Mouse (Mus musculus): ENCODE data around the gene Ikzf3. TPM values are rescaled to one million over a fixed set of nuclear protein-coding genes. Genes with fewer than 3 reads are reported as not detected.

The Ikzf3 gene
- polyA plus RNA-seq, 1 experiment from 2014 or later: 0.08 TPM

- Histone ChIP-seq H3K9ac (ENCODE audit: low read length) (no peak overlapping the region), H3K9me3 (ENCODE audit: control insufficient read depth, low read length) (no peaks in the 10 kb centered on the region), H3K4me2 (ENCODE audit: low read depth, low read length, severe bottlenecking) (no peak overlapping the region), H3K27ac (ENCODE audit: low read depth, low read length) (no peak overlapping the region), H3K36me3 (ENCODE audit: control insufficient read depth, insufficient read depth, low read length) (no peaks in the 10 kb centered on the region; the same call in 1 of the 2 replicates), H3K27me3 (ENCODE audit: control insufficient read depth, insufficient read depth, low read length) (no peaks in the 10 kb centered on the region), H3K4me1 (replicated peaks; ENCODE audit: control insufficient read depth, insufficient read depth, low read length) (peaks cover 1% of the 10 kb centered on the region; the same call in 1 of the 2 replicates), H3K4me3 (ENCODE audit: low read depth, low read length) (no peak overlapping the region)
- ATAC-seq (replicated peaks; ENCODE audit: low FRiP score) (no peak), DNase-seq (ENCODE audit: low spot score) (no peak)
- 70% methylated on average over 16 of the region's 16 CpGs for WGBS
Observed at GRCm38 (mm10) chr11:98580301-98581121, 34.7 kb upstream of the Ikzf3 start.

- ATAC-seq (replicated peaks; ENCODE audit: low FRiP score) (no peak), DNase-seq (ENCODE audit: low spot score) (no peak)
- Histone ChIP-seq H3K27ac (ENCODE audit: low read depth, low read length) (no peak overlapping the region), H3K36me3 (ENCODE audit: control insufficient read depth, insufficient read depth, low read length) (no peaks in the 10 kb centered on the region; the same call in 1 of the 2 replicates), H3K9me3 (ENCODE audit: control insufficient read depth, low read length) (no peaks in the 10 kb centered on the region), H3K4me2 (ENCODE audit: low read depth, low read length, severe bottlenecking) (no peak overlapping the region), H3K4me1 (replicated peaks; ENCODE audit: control insufficient read depth, insufficient read depth, low read length) (no peaks in the 10 kb centered on the region), H3K4me3 (ENCODE audit: low read depth, low read length) (no peak overlapping the region), H3K9ac (ENCODE audit: low read length) (no peak overlapping the region), H3K27me3 (ENCODE audit: control insufficient read depth, insufficient read depth, low read length) (no peaks in the 10 kb centered on the region)
- 87% methylated on average over 5 of the region's 5 CpGs for WGBS
Observed at GRCm38 (mm10) chr11:98577776-98578175, 31.9 kb upstream of the Ikzf3 start.

- Histone ChIP-seq H3K27me3 (ENCODE audit: control insufficient read depth, insufficient read depth, low read length) (no peaks in the 10 kb centered on the region), H3K4me3 (ENCODE audit: low read depth, low read length) (no peak overlapping the region), H3K4me1 (replicated peaks; ENCODE audit: control insufficient read depth, insufficient read depth, low read length) (no peaks in the 10 kb centered on the region), H3K36me3 (ENCODE audit: control insufficient read depth, insufficient read depth, low read length) (no peaks in the 10 kb centered on the region), H3K9me3 (ENCODE audit: control insufficient read depth, low read length) (no peaks in the 10 kb centered on the region), H3K27ac (ENCODE audit: low read depth, low read length) (no peak overlapping the region), H3K4me2 (ENCODE audit: low read depth, low read length, severe bottlenecking) (no peak overlapping the region), H3K9ac (ENCODE audit: low read length) (no peak overlapping the region)
- 80% methylated on average over 6 of the region's 6 CpGs for WGBS
- DNase-seq (ENCODE audit: low spot score) (no peak), ATAC-seq (replicated peaks; ENCODE audit: low FRiP score) (no peak)
Observed at GRCm38 (mm10) chr11:98569461-98569860, 23.6 kb upstream of the Ikzf3 start.

- Histone ChIP-seq H3K9ac (ENCODE audit: low read length) (no peak overlapping the region), H3K4me1 (replicated peaks; ENCODE audit: control insufficient read depth, insufficient read depth, low read length) (no peaks in the 10 kb centered on the region), H3K9me3 (ENCODE audit: control insufficient read depth, low read length) (no peaks in the 10 kb centered on the region), H3K4me3 (ENCODE audit: low read depth, low read length) (no peak overlapping the region), H3K27me3 (ENCODE audit: control insufficient read depth, insufficient read depth, low read length) (no peaks in the 10 kb centered on the region), H3K27ac (ENCODE audit: low read depth, low read length) (no peak overlapping the region), H3K36me3 (ENCODE audit: control insufficient read depth, insufficient read depth, low read length) (no peaks in the 10 kb centered on the region), H3K4me2 (ENCODE audit: low read depth, low read length, severe bottlenecking) (no peak overlapping the region)
- no peak for ATAC-seq (replicated peaks; ENCODE audit: low FRiP score)
- no peak for DNase-seq (ENCODE audit: low spot score)
- 90% methylated on average over 8 of the region's 8 CpGs for WGBS
Observed at GRCm38 (mm10) chr11:98568326-98568725, 22.5 kb upstream of the Ikzf3 start.

GRCm38 (mm10) chr11:98563921-98564414 is 18.1 kb upstream of the Ikzf3 start:
- no peak overlapping the region for H3K4me2 ChIP-seq (ENCODE audit: low read depth, low read length, severe bottlenecking)
- H3K9me3 ChIP-seq (ENCODE audit: control insufficient read depth, low read length): no peaks in the 10 kb centered on the region
- no peaks in the 10 kb centered on the region for H3K27me3 ChIP-seq (ENCODE audit: control insufficient read depth, insufficient read depth, low read length)
- WGBS: 75% methylated on average over 13 of the region's 13 CpGs
- no peaks in the 10 kb centered on the region for H3K36me3 ChIP-seq (ENCODE audit: control insufficient read depth, insufficient read depth, low read length)
- H3K27ac ChIP-seq (ENCODE audit: low read depth, low read length): no peak overlapping the region
- H3K4me3 ChIP-seq (ENCODE audit: low read depth, low read length): no peak overlapping the region
- no peak for ATAC-seq (replicated peaks; ENCODE audit: low FRiP score)
- no peak for DNase-seq (ENCODE audit: low spot score)
- no peaks in the 10 kb centered on the region; the same call in 1 of the 2 replicates for H3K4me1 ChIP-seq (replicated peaks; ENCODE audit: control insufficient read depth, insufficient read depth, low read length)
- H3K9ac ChIP-seq (ENCODE audit: low read length): no peak overlapping the region

- no peak for ATAC-seq (replicated peaks; ENCODE audit: low FRiP score)
- Histone ChIP-seq H3K27me3 (ENCODE audit: control insufficient read depth, insufficient read depth, low read length) (no peaks in the 10 kb centered on the region), H3K4me3 (ENCODE audit: low read depth, low read length) (no peak overlapping the region), H3K36me3 (ENCODE audit: control insufficient read depth, insufficient read depth, low read length) (no peaks in the 10 kb centered on the region), H3K4me1 (replicated peaks; ENCODE audit: control insufficient read depth, insufficient read depth, low read length) (no peaks in the 10 kb centered on the region; the same call in 1 of the 2 replicates), H3K9ac (ENCODE audit: low read length) (no peak overlapping the region), H3K9me3 (ENCODE audit: control insufficient read depth, low read length) (no peaks in the 10 kb centered on the region), H3K27ac (ENCODE audit: low read depth, low read length) (no peak overlapping the region), H3K4me2 (ENCODE audit: low read depth, low read length, severe bottlenecking) (no peak overlapping the region)
- DNase-seq (ENCODE audit: low spot score): no peak
- 88% methylated on average over 3 of the region's 3 CpGs for WGBS
Observed at GRCm38 (mm10) chr11:98563025-98563424, 17.2 kb upstream of the Ikzf3 start.

- Histone ChIP-seq H3K4me1 (replicated peaks; ENCODE audit: control insufficient read depth, insufficient read depth, low read length) (no peaks in the 10 kb centered on the region; the same call in 1 of the 2 replicates), H3K27me3 (ENCODE audit: control insufficient read depth, insufficient read depth, low read length) (no peaks in the 10 kb centered on the region), H3K36me3 (ENCODE audit: control insufficient read depth, insufficient read depth, low read length) (no peaks in the 10 kb centered on the region), H3K9ac (ENCODE audit: low read length) (no peak overlapping the region), H3K9me3 (ENCODE audit: control insufficient read depth, low read length) (no peaks in the 10 kb centered on the region), H3K4me2 (ENCODE audit: low read depth, low read length, severe bottlenecking) (no peak overlapping the region), H3K27ac (ENCODE audit: low read depth, low read length) (no peak overlapping the region), H3K4me3 (ENCODE audit: low read depth, low read length) (no peak overlapping the region)
- no peak for DNase-seq (ENCODE audit: low spot score)
- 32% methylated on average over 7 of the region's 7 CpGs for WGBS
- ATAC-seq (replicated peaks; ENCODE audit: low FRiP score): no peak
Observed at GRCm38 (mm10) chr11:98560942-98561341, 15.1 kb upstream of the Ikzf3 start.

GRCm38 (mm10) chr11:98555124-98555700 is 9.4 kb upstream of the Ikzf3 start:
- no peak for DNase-seq (ENCODE audit: low spot score)
- Histone ChIP-seq H3K36me3 (ENCODE audit: control insufficient read depth, insufficient read depth, low read length) (no peaks in the 10 kb centered on the region), H3K27me3 (ENCODE audit: control insufficient read depth, insufficient read depth, low read length) (peaks cover 3% of the 10 kb centered on the region), H3K4me2 (ENCODE audit: low read depth, low read length, severe bottlenecking) (no peak overlapping the region), H3K9me3 (ENCODE audit: control insufficient read depth, low read length) (no peaks in the 10 kb centered on the region), H3K4me1 (replicated peaks; ENCODE audit: control insufficient read depth, insufficient read depth, low read length) (peaks cover 4% of the 10 kb centered on the region; the same call in 1 of the 2 replicates), H3K4me3 (ENCODE audit: low read depth, low read length) (no peak overlapping the region), H3K27ac (ENCODE audit: low read depth, low read length) (no peak overlapping the region), H3K9ac (ENCODE audit: low read length) (no peak overlapping the region)
- no peak for ATAC-seq (replicated peaks; ENCODE audit: low FRiP score)
- 64% methylated on average over 12 of the region's 12 CpGs for WGBS

Data from forebrain, embryonic 11.5 days (tissue).